Mouse (Mus musculus) cerebellum, adult 2 months (tissue): ENCODE results near the gene Rap1gds1.

Source experiments
- CTCF ChIP-seq: fragments of 200-500 bp; IDR thresholded peaks from 2 replicates; pipeline ENCODE4 v1.5.1; 2011; ENCODE audit warnings: low read depth, mild to moderate bottlenecking, control low read depth, low read length, moderate library complexity, borderline replicate concordance; ENCODE audit not compliant: insufficient read depth
- POLR2A ChIP-seq: fragments of 200-500 bp; IDR thresholded peaks from 2 replicates; pipeline ENCODE4 v1.6.1; 2011; ENCODE audit warnings: low read length, control low read depth, borderline replicate concordance; ENCODE audit not compliant: insufficient read depth

DNA sequence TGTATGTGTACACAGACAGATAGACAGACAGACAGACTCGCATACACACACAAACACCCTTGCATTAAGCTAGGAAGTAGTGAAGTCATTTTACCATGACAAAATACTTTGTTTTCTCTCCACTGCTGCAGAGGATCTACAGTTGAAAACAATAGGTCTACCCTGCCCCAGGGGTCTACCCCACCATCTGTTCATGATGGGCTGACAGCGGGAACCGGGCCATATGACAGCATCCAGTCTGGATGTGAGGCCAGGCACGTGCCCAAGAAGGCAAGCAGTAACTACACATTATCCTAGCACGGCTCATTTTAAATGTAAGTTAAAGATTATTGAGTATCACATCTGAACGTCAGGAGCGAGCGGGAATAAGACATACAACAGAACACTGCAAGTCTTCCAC, 51.4 kb downstream of the Rap1gds1 start:
- TF ChIP-seq CTCF (no peak; the same call in 1 of the 2 replicates), POLR2A (no peak)
